In genomic region chr16:81380434-81380833, GRCm38 (mm10) we compare ENCODE assay signal across 25 mouse cellular contexts.
"Had no signal": no experiment of that assay in that cellular context is flagged by ENCODE, and none has a peak within 500 bp of the region (broad histone marks: within the 10 kb centered on the region; RNA-seq: fewer than 3 reads in every experiment).

No protein-coding gene starts in this region.

- H3K4me3 ChIP-seq: layer of hippocampus, adult 2 months; left cerebral cortex, adult 2 months; limb, embryonic 12.5 days; limb, embryonic 15.5 days; liver, embryonic 15.5 days; lung, embryonic 15.5 days; megakaryocyte, embryonic 14.5 days; midbrain, embryonic 10.5 days; midbrain, embryonic 13.5 days; myocyte; neural tube, embryonic 13.5 days had no signal

- H3K9ac ChIP-seq: limb, embryonic 12.5 days; limb, embryonic 15.5 days; liver, embryonic 15.5 days; lung, embryonic 15.5 days; midbrain, embryonic 13.5 days; neural tube, embryonic 13.5 days had no signal

- H3K27me3 ChIP-seq: limb, embryonic 12.5 days; limb, embryonic 15.5 days; liver, embryonic 15.5 days; lung, embryonic 15.5 days; megakaryocyte, embryonic 14.5 days; midbrain, embryonic 13.5 days; neural tube, embryonic 13.5 days had no signal

- H3K27ac ChIP-seq: layer of hippocampus, adult 2 months; left cerebral cortex, adult 2 months; limb, embryonic 12.5 days; limb, embryonic 15.5 days; liver, embryonic 15.5 days; lung, embryonic 15.5 days; midbrain, embryonic 10.5 days; midbrain, embryonic 13.5 days; neural tube, embryonic 13.5 days; stomach, postnatal 0 days had no signal

- H3K9me3 ChIP-seq: limb, embryonic 12.5 days; limb, embryonic 15.5 days; liver, embryonic 15.5 days; lung, embryonic 15.5 days; megakaryocyte, embryonic 14.5 days; midbrain, embryonic 10.5 days; midbrain, embryonic 13.5 days; neural tube, embryonic 13.5 days had no signal

- H3K36me3 ChIP-seq: limb, embryonic 12.5 days; limb, embryonic 15.5 days; liver, embryonic 15.5 days; lung, embryonic 15.5 days; midbrain, embryonic 10.5 days; midbrain, embryonic 13.5 days; neural tube, embryonic 13.5 days had no signal

- H3K4me2 ChIP-seq: limb, embryonic 12.5 days; limb, embryonic 15.5 days; liver, embryonic 11.5 days; liver, embryonic 15.5 days; lung, embryonic 15.5 days; midbrain, embryonic 13.5 days; neural tube, embryonic 13.5 days had no signal

- DNase-seq: kidney, adult 8-10 months; kidney, postnatal 14 days; layer of hippocampus, adult 9-11 months; left cerebral cortex, postnatal 4 days; lung, adult 18-20 months; lung, postnatal 10 days; lung, postnatal 36 days; right cerebral cortex, adult 18-20 months; right cerebral cortex, postnatal 14 days; right cerebral cortex, postnatal 4 days; thymus, postnatal 25 days had no signal

- ATAC-seq: midbrain, embryonic 13.5 days; midbrain, embryonic 16.5 days had no signal

- H3K4me1 ChIP-seq: limb, embryonic 12.5 days; limb, embryonic 15.5 days; liver, embryonic 15.5 days; lung, embryonic 15.5 days; megakaryocyte, embryonic 14.5 days; midbrain, embryonic 10.5 days; midbrain, embryonic 13.5 days; neural tube, embryonic 13.5 days had no signal
